ENCODE assay signal across 9 mouse cellular contexts in genomic region chr11:32235646-32236045, GRCm38 (mm10). TPM values are rescaled to one million over a fixed set of nuclear protein-coding genes. Genes with fewer than 3 reads are reported as not detected.
DNase-seq lines count a peak whose midpoint lies in the region; ATAC-seq and TF ChIP-seq lines count a peak whose summit lies in the region.
"Had no signal": no experiment of that assay in that cellular context is flagged by ENCODE, and none has a peak within 500 bp of the region (broad histone marks: within the 10 kb centered on the region; RNA-seq: fewer than 3 reads in every experiment).

No protein-coding gene starts in this region.

- H3K9ac ChIP-seq in hindbrain, embryonic 14.5 days: no peak overlapping the region
- H3K9ac ChIP-seq in hindbrain, embryonic 12.5 days: no peak overlapping the region
- H3K9ac ChIP-seq in liver, embryonic 13.5 days: peak overlapping the region; percentile 24; the same call in 1 of the 2 replicates
- no peak overlapping the region for H3K9ac ChIP-seq in stomach, embryonic 15.5 days

- no peaks in the 10 kb centered on the region for H3K9me3 ChIP-seq in hindbrain, embryonic 14.5 days (ENCODE audit: control insufficient read depth, low read length)
- H3K9me3 ChIP-seq in hindbrain, embryonic 12.5 days (replicated peaks): no peaks in the 10 kb centered on the region
- no peaks in the 10 kb centered on the region for H3K9me3 ChIP-seq in liver, embryonic 13.5 days (replicated peaks)
- H3K9me3 ChIP-seq in stomach, embryonic 15.5 days: no peaks in the 10 kb centered on the region
- H3K9me3 ChIP-seq: megakaryocyte, embryonic 14.5 days had no signal

- H3K27ac ChIP-seq in hindbrain, embryonic 14.5 days: peak overlapping the region; percentile 62
- no peak overlapping the region for H3K27ac ChIP-seq in hindbrain, embryonic 12.5 days
- H3K27ac ChIP-seq in gastrocnemius, adult 2 months: peak overlapping the region; percentile 54
- H3K27ac ChIP-seq in liver, embryonic 13.5 days: peak overlapping the region; percentile 97
- H3K27ac ChIP-seq in stomach, embryonic 15.5 days: peak overlapping the region; percentile 74

- no peak overlapping the region for H3K4me3 ChIP-seq in hindbrain, embryonic 14.5 days (replicated peaks; ENCODE audit: low read length)
- H3K4me3 ChIP-seq in hindbrain, embryonic 12.5 days: no peak overlapping the region
- H3K4me3 ChIP-seq in gastrocnemius, adult 2 months: no peak overlapping the region
- H3K4me3 ChIP-seq in liver, embryonic 13.5 days (replicated peaks): no peak overlapping the region
- no peak overlapping the region for H3K4me3 ChIP-seq in stomach, embryonic 15.5 days (replicated peaks)
- H3K4me3 ChIP-seq: megakaryocyte, embryonic 14.5 days had no signal

- 39% methylated on average over 3 of the region's 3 CpGs for WGBS in hindbrain, embryonic 14.5 days
- WGBS in hindbrain, embryonic 12.5 days: 60% methylated on average over 3 of the region's 3 CpGs
- 82% methylated on average over 3 of the region's 3 CpGs for WGBS in liver, embryonic 13.5 days (ENCODE audit: insufficient replicate concordance)
- WGBS in stomach, embryonic 15.5 days: 34% methylated on average over 3 of the region's 3 CpGs

- intact Hi-C loops in gastrocnemius, adult 2 months (cut with DNase I): no loop called here

- H3K27me3 ChIP-seq in hindbrain, embryonic 14.5 days (ENCODE audit: control insufficient read depth, insufficient read depth, low read length): no peaks in the 10 kb centered on the region
- no peaks in the 10 kb centered on the region for H3K27me3 ChIP-seq in hindbrain, embryonic 12.5 days
- no peaks in the 10 kb centered on the region for H3K27me3 ChIP-seq in liver, embryonic 13.5 days
- H3K27me3 ChIP-seq in stomach, embryonic 15.5 days (replicated peaks): no peaks in the 10 kb centered on the region
- H3K27me3 ChIP-seq: megakaryocyte, embryonic 14.5 days had no signal

- peak; percentile 78 for DNase-seq in hindbrain, embryonic 14.5 days (ENCODE audit: low spot score)
- peak; percentile 69 for DNase-seq in adrenal gland, postnatal 25 days
- peak; percentile 83 for DNase-seq in gastrocnemius, adult 2 months
- DNase-seq in kidney, adult 9 months: peak; percentile 91
- no peak for DNase-seq in liver, embryonic 13.5 days
- DNase-seq in embryo, embryonic 10 days (ENCODE audit: low spot score): no peak

- peaks cover 55% of the 10 kb centered on the region for H3K36me3 ChIP-seq in hindbrain, embryonic 14.5 days (replicated peaks; ENCODE audit: control insufficient read depth, insufficient read depth)
- peaks cover 56% of the 10 kb centered on the region for H3K36me3 ChIP-seq in hindbrain, embryonic 12.5 days
- H3K36me3 ChIP-seq in liver, embryonic 13.5 days: peaks cover 98% of the 10 kb centered on the region
- peaks cover 26% of the 10 kb centered on the region for H3K36me3 ChIP-seq in stomach, embryonic 15.5 days

- H3K4me1 ChIP-seq in hindbrain, embryonic 14.5 days (replicated peaks; ENCODE audit: control insufficient read depth, insufficient read depth, low read length): peaks cover 21% of the 10 kb centered on the region
- H3K4me1 ChIP-seq in hindbrain, embryonic 12.5 days: peaks cover 8% of the 10 kb centered on the region
- peaks cover 51% of the 10 kb centered on the region for H3K4me1 ChIP-seq in liver, embryonic 13.5 days (replicated peaks)
- peaks cover 26% of the 10 kb centered on the region for H3K4me1 ChIP-seq in stomach, embryonic 15.5 days

- H3K4me2 ChIP-seq in hindbrain, embryonic 14.5 days (replicated peaks): no peak overlapping the region
- H3K4me2 ChIP-seq in hindbrain, embryonic 12.5 days (replicated peaks): no peak overlapping the region
- no peak overlapping the region for H3K4me2 ChIP-seq in liver, embryonic 13.5 days
- H3K4me2 ChIP-seq in stomach, embryonic 15.5 days: no peak overlapping the region

- ATAC-seq in hindbrain, embryonic 14.5 days (ENCODE audit: low FRiP score): peak; percentile 61; the same call in 1 of the 2 replicates
- no peak for ATAC-seq in hindbrain, embryonic 12.5 days (ENCODE audit: low FRiP score)
- ATAC-seq in liver, embryonic 13.5 days (ENCODE audit: low read depth): no peak
- ATAC-seq in stomach, embryonic 15.5 days (ENCODE audit: insufficient read depth, low FRiP score, low read depth): peak; percentile 37; the same call in 1 of the 2 replicates

- TF ChIP-seq CTCF in gastrocnemius, adult 2 months (IDR thresholded peaks at IDR 0.05): no peak

RNA-seq across cellular contexts. Expression of gene Mpg, which starts 9.3 kb away (rescaled TPM):
- 29.7 and 37.5 TPM in 2 replicates for polyA plus RNA-seq in hindbrain, embryonic 14.5 days (2014; fragmentation: Nextera tagmentation; extraction: Ambion mirVana)
- 30.4 and 32.3 TPM in 2 replicates for polyA plus RNA-seq in hindbrain, embryonic 12.5 days (2016; fragmentation: Nextera tagmentation; extraction: Ambion mirVana)
- total RNA-seq in adrenal gland, postnatal 25 days (2021): 18.5 and 22.9 TPM in 2 replicates
- total RNA-seq in gastrocnemius, adult 2 months (2021): 1 to 10 TPM; 3.1 to 5.3 TPM
- polyA plus RNA-seq in liver, embryonic 13.5 days (2015; fragmentation: Nextera tagmentation; extraction: Ambion mirVana): 19.7 and 21.6 TPM in 2 replicates
- 32.7 and 35.8 TPM in 2 replicates for polyA plus RNA-seq in stomach, embryonic 15.5 days (2015; fragmentation: Nextera tagmentation; extraction: Ambion mirVana)

RNA-seq across cellular contexts. Expression of gene Rhbdf1, which starts 13.5 kb away (rescaled TPM):
- polyA plus RNA-seq in hindbrain, embryonic 14.5 days (2014; fragmentation: Nextera tagmentation; extraction: Ambion mirVana): 18.9 and 20.0 TPM in 2 replicates
- polyA plus RNA-seq in hindbrain, embryonic 12.5 days (2016; fragmentation: Nextera tagmentation; extraction: Ambion mirVana): 32.8 and 33.1 TPM in 2 replicates
- 27.6 and 27.9 TPM in 2 replicates for total RNA-seq in adrenal gland, postnatal 25 days (2021)
- 10 to 100 TPM; 17.9 to 19.9 TPM for total RNA-seq in gastrocnemius, adult 2 months (2021)
- polyA plus RNA-seq in liver, embryonic 13.5 days (2015; fragmentation: Nextera tagmentation; extraction: Ambion mirVana): 5.6 and 6.2 TPM in 2 replicates
- polyA plus RNA-seq in stomach, embryonic 15.5 days (2015; fragmentation: Nextera tagmentation; extraction: Ambion mirVana): 57.6 and 63.1 TPM in 2 replicates

RNA-seq across cellular contexts. Expression of gene Snrnp25, which starts 30.4 kb away (rescaled TPM):
- polyA plus RNA-seq in hindbrain, embryonic 14.5 days (2014; fragmentation: Nextera tagmentation; extraction: Ambion mirVana): 48.6 and 49.9 TPM in 2 replicates
- polyA plus RNA-seq in hindbrain, embryonic 12.5 days (2016; fragmentation: Nextera tagmentation; extraction: Ambion mirVana): 52.8 and 55.1 TPM in 2 replicates
- total RNA-seq in adrenal gland, postnatal 25 days (2021): 11.3 and 15.4 TPM in 2 replicates
- total RNA-seq in gastrocnemius, adult 2 months (2021): 1 to 10 TPM; 9.5 to 9.7 TPM
- 92.2 and 93.1 TPM in 2 replicates for polyA plus RNA-seq in liver, embryonic 13.5 days (2015; fragmentation: Nextera tagmentation; extraction: Ambion mirVana)
- 52.6 and 57.5 TPM in 2 replicates for polyA plus RNA-seq in stomach, embryonic 15.5 days (2015; fragmentation: Nextera tagmentation; extraction: Ambion mirVana)

RNA-seq across cellular contexts. Expression of gene Nprl3, which starts 31.9 kb away (rescaled TPM):
- 23.7 and 35.3 TPM in 2 replicates for polyA plus RNA-seq in hindbrain, embryonic 14.5 days (2014; fragmentation: Nextera tagmentation; extraction: Ambion mirVana)
- 51.3 and 51.7 TPM in 2 replicates for polyA plus RNA-seq in hindbrain, embryonic 12.5 days (2016; fragmentation: Nextera tagmentation; extraction: Ambion mirVana)
- 79.0 and 83.9 TPM in 2 replicates for total RNA-seq in adrenal gland, postnatal 25 days (2021)
- 10 to 100 TPM; 25.6 to 29.6 TPM for total RNA-seq in gastrocnemius, adult 2 months (2021)
- 27.5 and 29.7 TPM in 2 replicates for polyA plus RNA-seq in liver, embryonic 13.5 days (2015; fragmentation: Nextera tagmentation; extraction: Ambion mirVana)
- 35.6 and 39.0 TPM in 2 replicates for polyA plus RNA-seq in stomach, embryonic 15.5 days (2015; fragmentation: Nextera tagmentation; extraction: Ambion mirVana)

RNA-seq across cellular contexts. Expression of gene Il9r, which starts 35.6 kb away (rescaled TPM):
- not detected in 2 replicates for polyA plus RNA-seq in hindbrain, embryonic 14.5 days (2014; fragmentation: Nextera tagmentation; extraction: Ambion mirVana)
- not detected in 2 replicates for polyA plus RNA-seq in hindbrain, embryonic 12.5 days (2016; fragmentation: Nextera tagmentation; extraction: Ambion mirVana)
- total RNA-seq in adrenal gland, postnatal 25 days (2021): not detected in 2 replicates
- total RNA-seq in gastrocnemius, adult 2 months (2021): not detected
- 0.08 and 0.13 TPM in 2 replicates for polyA plus RNA-seq in liver, embryonic 13.5 days (2015; fragmentation: Nextera tagmentation; extraction: Ambion mirVana)
- 0.06 and 0.09 TPM in 2 replicates for polyA plus RNA-seq in stomach, embryonic 15.5 days (2015; fragmentation: Nextera tagmentation; extraction: Ambion mirVana)

Comparison
In these comparisons a context has a peak if more than half of its experiments do, and no peak if none do; other contexts are left out.
1. ATAC-seq: peak in hindbrain, embryonic 14.5 days (single experiment) and stomach, embryonic 15.5 days (single experiment); none in hindbrain, embryonic 12.5 days (single experiment) and liver, embryonic 13.5 days (single experiment).
2. DNase-seq: peak in hindbrain, embryonic 14.5 days (single experiment), adrenal gland, postnatal 25 days (single experiment), gastrocnemius, adult 2 months (single experiment) and kidney, adult 9 months (single experiment); none in liver, embryonic 13.5 days (single experiment) and embryo, embryonic 10 days (single experiment).